Mouse (Mus musculus) 416B (cell line): ENCODE measurements around the gene Fam173b.

Experiments used
- DNase-seq: peaks from one replicate; pipeline ENCODE4 v3.0.0; 2011; ENCODE audit warnings: low read depth

Gene Fam173b

DNA sequence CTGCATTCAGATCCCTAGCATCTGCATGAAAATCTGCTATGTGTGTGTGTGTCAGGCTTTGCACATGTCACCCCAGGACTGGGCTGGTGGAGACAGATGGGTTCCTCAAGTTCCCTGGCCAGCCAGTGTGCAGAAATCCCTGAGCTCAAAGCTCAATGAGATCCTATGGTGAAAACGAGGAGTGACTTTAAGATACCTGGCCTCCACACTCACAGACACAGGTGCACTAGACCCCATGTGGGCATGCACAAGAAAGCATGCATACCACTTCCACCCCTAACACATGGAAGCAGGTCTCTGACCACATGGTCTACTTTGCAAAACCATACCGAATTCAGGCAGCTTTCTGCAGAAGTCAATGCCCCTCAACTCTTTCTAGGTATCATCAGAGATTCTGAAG, 13.9 kb upstream of the Fam173b start:
- no peak for DNase-seq

GRCm38 (mm10) chr15:31588989-31589640, 12.5 kb upstream of the Fam173b start:
- no peak for DNase-seq

DNA sequence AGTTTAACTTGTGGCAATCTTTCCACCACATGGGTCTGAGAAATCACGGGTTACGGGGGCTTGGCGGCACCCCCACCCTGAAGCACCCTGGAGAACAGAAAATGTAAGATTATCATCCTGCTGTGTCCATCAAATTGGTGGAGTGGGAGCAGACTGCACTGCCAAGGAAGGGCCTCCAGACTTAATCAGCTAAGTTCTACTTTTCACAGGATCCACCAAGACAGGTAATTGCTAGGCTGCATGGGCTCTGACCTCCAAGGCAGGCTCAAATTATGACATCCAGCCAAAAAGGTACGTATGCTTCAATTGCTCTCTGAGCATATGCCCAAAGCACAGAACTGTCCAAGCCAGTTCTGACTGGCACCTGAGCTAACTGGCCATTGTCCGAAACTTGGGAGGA, 11.5 kb upstream of the Fam173b start:
- DNase-seq: no peak

- DNase-seq: no peak
These were observed 9.1 kb upstream of the Fam173b start for GRCm38 (mm10) chr15:31592531-31592930.

DNA sequence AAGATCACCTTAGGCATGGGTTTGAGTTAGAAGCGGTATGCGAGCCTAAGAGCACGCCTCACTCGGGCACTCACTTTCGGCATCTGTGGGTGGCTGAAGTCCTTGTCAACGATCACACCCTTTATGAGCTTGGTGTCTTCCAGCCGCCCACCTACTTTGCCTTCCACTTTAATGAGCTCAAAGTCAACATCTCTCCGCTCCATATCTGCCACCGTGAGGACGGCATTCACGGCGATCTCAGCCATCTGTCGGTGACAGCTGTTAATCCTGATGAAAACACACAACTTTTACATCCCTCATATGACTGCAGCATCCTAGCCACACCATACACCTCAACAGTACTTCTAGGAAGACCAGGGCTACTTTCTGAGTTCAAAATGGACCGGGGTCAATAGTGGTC, 7.4 kb upstream of the Fam173b start:
- no peak for DNase-seq

GRCm38 (mm10) chr15:31595651-31596050, 6.0 kb upstream of the Fam173b start:
- DNase-seq: no peak

GRCm38 (mm10) chr15:31599834-31600233, 1.8 kb upstream of the Fam173b start:
- DNase-seq: no peak

DNA sequence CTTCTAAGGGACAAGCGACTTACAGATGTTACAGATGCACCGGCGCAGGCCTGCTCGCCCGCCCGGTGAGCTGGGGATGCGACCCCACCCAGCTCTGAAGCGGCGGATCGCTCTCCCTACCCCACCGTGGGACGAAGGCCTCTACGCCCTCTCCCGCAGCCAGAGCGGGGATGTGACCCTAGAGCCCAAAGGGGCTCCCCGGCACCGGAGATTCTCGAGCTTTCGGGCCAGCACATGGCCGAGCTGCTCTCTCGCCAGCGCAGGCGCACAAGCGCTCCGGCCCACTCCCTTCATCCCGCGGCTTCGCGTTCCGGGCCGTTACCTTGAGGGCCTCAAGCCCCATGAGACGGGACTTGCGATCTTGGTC, 390 bp upstream of the Fam173b start:
- DNase-seq: peak; percentile 47

DNA sequence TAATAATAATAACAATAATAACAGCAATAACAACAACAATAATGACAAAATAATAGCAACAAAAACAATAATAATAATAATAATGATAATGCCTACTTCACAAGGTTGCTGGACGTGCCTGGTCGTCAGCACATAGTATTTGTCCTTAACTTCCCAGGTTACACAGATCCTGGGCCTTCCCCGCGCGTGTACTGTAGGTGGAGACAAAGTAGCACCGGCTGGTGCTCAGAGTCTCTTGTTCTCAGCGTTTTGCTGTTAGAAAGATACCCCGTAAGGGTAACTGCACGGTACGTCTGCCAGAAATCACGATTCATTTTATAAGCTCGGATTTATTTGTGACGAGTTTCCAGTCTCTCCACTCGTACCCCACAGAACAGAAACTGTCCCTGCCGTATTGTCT, 774 bp downstream of the Fam173b start:
- peak; percentile 86 for DNase-seq

- DNase-seq: no peak
These were observed 1.5 kb downstream of the Fam173b start for GRCm38 (mm10) chr15:31603113-31603512.

- no peak for DNase-seq
These were observed 5.2 kb downstream of the Fam173b start for GRCm38 (mm10) chr15:31606821-31607220.

DNA sequence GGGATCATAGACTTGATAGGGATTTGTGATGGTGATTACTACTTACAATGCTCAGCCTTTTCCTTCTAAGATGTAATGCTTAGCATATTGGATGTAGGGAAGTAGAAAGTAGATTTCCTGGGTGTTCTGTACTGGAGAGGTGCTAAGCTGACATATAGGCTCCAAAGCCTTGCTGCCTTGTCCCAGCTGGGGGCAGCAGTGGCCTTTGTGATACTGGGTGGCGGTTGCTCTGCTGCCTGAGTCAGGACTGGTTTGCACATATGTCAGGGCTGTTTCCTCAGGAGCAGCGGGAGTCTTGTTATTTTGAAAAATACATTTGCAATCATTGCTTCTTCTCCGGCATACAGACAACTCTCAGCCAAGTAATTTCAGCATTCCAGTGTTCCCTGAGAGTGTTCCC, 9.4 kb downstream of the Fam173b start:
- DNase-seq: no peak

GRCm38 (mm10) chr15:31611976-31612375, 10.3 kb downstream of the Fam173b start:
- DNase-seq: no peak

GRCm38 (mm10) chr15:31613826-31614453, 12.3 kb downstream of the Fam173b start:
- DNase-seq: no peak

DNA sequence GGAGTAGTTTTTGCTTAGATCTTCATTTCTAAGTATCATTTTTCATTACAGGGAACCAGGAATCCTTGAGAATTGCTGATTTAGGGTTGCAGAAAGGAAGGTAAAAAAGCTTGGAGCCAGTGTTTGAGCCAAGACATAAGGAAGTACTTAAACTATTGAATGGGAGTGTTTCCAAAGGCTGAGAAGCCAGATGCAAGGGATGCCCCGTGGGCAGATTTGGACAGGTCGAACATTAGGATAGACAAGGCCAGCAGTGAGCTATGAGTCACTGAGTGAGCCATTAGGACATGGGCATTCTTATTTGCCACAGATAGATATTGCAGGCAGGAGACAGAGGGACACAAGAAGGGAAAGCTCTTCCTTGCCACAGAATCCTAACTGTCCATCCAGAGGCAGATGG, 13.0 kb downstream of the Fam173b start:
- no peak for DNase-seq

DNA sequence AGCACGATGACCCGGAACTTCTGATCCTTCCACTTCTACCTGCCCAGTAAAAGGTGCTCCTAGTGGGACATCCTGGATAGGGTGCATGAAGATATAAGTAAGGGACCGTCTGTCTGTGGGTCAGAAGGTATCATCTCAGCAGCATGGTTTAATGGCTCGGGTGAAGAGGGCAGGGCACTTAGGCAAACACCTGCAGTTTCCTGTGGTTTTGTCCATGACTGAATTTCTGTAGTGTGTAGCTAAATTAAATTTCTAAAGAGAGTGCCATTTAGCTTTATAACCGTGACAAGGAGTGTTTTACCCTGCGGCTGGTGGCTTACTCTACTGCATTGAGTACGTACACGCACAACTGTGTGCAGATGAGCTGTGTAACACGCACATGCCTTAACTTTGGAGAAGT, 15.6 kb downstream of the Fam173b start:
- no peak for DNase-seq

DNA sequence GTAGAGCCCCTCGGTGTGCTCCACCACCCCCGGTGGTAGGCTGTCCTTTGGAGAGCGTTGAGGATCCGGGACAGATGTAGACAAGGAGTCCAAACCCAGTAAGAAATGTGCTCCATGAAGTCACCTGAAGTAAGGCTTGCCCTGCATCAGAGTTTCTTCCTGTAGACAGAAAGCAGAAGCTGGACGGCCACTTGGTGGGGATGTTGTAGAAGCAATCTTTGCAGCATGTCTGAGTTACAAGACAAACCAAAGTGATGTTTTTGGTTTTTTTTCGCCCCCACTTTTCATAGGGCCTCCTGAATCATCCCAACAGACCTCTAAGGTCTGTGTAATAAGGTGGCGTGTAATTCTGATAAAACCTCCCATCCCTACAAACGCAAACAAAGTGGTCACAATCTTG, 17.9 kb downstream of the Fam173b start:
- peak; percentile 23 for DNase-seq

GRCm38 (mm10) chr15:31627277-31628154, 25.9 kb downstream of the Fam173b start:
- DNase-seq: no peak

GRCm38 (mm10) chr15:31628180-31628579, 26.5 kb downstream of the Fam173b start:
- DNase-seq: no peak

DNA sequence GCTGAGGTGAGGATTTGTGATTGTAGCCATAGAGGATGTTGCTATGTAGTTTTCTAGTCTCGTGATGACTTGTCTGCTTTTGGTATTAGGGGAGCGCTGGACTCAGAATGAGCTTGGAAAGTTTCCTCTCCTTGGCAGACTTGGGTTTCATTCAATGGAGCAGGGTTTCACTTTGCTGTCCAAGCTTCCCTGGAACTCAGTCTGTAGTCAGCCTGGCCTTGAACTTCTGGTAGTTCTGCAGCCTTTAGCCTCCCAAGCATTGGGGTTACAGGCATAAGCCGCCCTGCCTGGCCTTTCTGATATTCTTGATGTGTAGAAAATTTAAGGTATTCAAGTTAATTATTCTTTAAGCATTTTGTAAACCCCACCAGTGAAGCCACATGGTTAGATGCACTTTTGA, 27.9 kb downstream of the Fam173b start:
- no peak for DNase-seq

- no peak for DNase-seq
These were observed 29.8 kb downstream of the Fam173b start for GRCm38 (mm10) chr15:31631396-31631858.

GRCm38 (mm10) chr15:31632478-31632877, 30.8 kb downstream of the Fam173b start:
- DNase-seq: no peak

DNA sequence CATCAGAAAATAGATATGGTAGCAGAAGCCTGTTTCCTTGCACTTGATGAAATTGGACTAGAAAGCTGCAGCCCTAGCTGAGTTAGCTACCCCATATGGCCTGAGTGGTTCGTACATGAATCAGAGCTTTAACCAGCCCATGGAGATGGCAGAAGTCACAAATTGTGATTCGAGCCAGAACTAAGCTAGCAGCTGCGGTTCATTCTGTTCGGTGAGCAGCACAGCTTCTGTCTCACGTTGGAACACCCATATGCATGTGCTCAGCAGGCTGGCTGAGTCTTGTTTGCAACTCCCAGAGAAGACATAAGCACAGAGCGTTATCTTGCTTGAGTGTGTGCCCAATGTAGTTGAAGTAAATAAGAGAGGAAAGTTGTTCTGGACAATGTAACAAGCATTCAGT, 32.9 kb downstream of the Fam173b start:
- no peak for DNase-seq
